Mouse (Mus musculus): ENCODE data around the gene Sgo1.

GRCm38 (mm10) chr17:53670453-53670852 lies 18.7 kb downstream of the Sgo1 start:
- TF ChIP-seq FLI1 (IDR thresholded peaks at IDR 0.05; ENCODE audit: low read length), result no peak
- no peak for TF ChIP-seq GATA1 (IDR thresholded peaks at IDR 0.05; ENCODE audit: borderline replicate concordance, low read length)

Data from megakaryocyte, embryonic 14.5 days (primary cell).